Mouse (Mus musculus): ENCODE data around the gene Map3k21.

DNA sequence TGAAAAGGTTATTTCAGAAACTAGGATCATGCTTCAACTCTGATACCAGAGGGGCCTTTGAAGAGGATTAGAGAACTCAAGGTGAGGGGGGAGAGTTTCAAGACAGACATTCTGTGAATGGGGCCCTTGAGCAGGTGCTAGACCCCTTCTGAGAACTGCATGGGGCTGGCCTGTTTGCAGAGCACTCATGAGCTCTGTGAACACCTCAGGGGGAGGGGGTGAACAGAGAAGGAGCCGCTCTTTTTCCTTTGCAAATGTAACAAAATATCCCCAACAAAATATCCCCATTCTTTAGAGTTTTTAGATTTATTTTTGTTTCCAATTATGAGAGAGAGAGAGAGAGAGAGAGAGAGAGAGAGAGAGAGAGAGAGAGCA, 47.7 kb downstream of the Map3k21 start:
- TF ChIP-seq POLR2A (IDR thresholded peaks at IDR 0.05; ENCODE audit: borderline replicate concordance, extremely low read depth, insufficient read depth, insufficient read length, poor library complexity, severe bottlenecking): no peak
- no peak for TF ChIP-seq CTCF (IDR thresholded peaks at IDR 0.05; ENCODE audit: borderline replicate concordance, extremely low read depth, insufficient read depth, insufficient read length)

All from brain, embryonic 14.5 days (tissue).